Mouse (Mus musculus): ENCODE measurements at regions not wholly inside any gene's neighbourhood (a gene's known extent, or its start where the extent isn't known, plus 50 kb on each side); places are given as distances from the start of the nearest gene placed in this dataset.

DNA sequence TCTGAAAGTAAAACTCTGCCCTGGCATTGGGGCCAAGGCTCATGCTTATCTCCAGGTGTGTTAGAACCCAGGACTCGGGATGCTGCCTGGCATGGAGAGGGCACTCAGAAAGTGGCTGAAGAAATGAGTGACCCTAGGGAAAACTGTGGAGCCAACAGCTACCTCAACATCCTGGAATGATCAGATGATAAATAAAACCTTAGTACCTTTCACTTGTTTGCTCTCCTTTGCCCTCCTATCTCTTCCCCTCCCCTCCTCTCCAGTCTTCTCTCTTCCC is 240.9 kb upstream of the Xylt1 start:
- 0 out of 2 replicates have a peak, but pooled peaks have one; percentile 17 for ATAC-seq
- H3K27ac ChIP-seq (ENCODE audit: low read length) = peak overlapping the region; percentile 5; the same call in 1 of the 2 replicates
- H3K9me3 ChIP-seq (replicated peaks; ENCODE audit: control insufficient read depth, low read length, poor library complexity, severe bottlenecking) = no peaks in the 10 kb centered on the region
- no peak overlapping the region for H3K4me2 ChIP-seq (ENCODE audit: low read length)
- H3K9ac ChIP-seq (ENCODE audit: low read depth, low read length) = no peak overlapping the region
- no peaks in the 10 kb centered on the region for H3K36me3 ChIP-seq (ENCODE audit: control insufficient read depth, insufficient read depth, low read length)
- 5% methylated on average over 1 of the region's 1 CpGs for WGBS
- H3K27me3 ChIP-seq (ENCODE audit: control insufficient read depth, insufficient read depth, low read depth, low read length) = no peaks in the 10 kb centered on the region
- no peak overlapping the region for H3K4me3 ChIP-seq (ENCODE audit: low read depth, low read length)
- peaks cover 19% of the 10 kb centered on the region for H3K4me1 ChIP-seq (ENCODE audit: control insufficient read depth, insufficient read depth, low read length)

DNA sequence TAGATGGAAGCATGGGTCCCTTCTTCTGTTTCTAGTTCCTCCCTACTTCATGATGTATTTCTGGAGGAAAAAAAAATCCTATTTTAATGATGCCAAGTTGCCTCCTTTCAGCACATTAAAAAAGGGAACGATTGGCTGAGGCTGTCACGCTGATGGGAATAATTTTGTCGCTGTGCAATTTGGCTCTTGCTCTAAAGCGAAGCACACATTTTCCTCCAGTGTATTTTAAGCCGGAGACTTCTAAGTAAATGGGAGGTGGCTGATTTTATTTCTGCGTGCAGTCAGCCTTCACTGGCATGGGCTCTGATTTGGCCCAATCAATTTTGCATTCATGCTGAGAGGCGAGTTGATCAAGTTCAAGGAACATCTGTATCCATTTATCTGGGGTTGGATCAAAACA is 234.0 kb upstream of the Xylt1 start:
- Histone ChIP-seq H3K4me2 (ENCODE audit: low read length) (no peak overlapping the region), H3K36me3 (ENCODE audit: control insufficient read depth, insufficient read depth, low read length) (no peaks in the 10 kb centered on the region), H3K4me1 (ENCODE audit: control insufficient read depth, insufficient read depth, low read length) (no peaks in the 10 kb centered on the region; the same call in 1 of the 2 replicates), H3K9ac (ENCODE audit: low read depth, low read length) (no peak overlapping the region), H3K27ac (ENCODE audit: low read length) (no peak overlapping the region), H3K9me3 (replicated peaks; ENCODE audit: control insufficient read depth, low read length, poor library complexity, severe bottlenecking) (no peaks in the 10 kb centered on the region), H3K4me3 (ENCODE audit: low read depth, low read length) (no peak overlapping the region), H3K27me3 (ENCODE audit: control insufficient read depth, insufficient read depth, low read depth, low read length) (no peaks in the 10 kb centered on the region)
- 76% methylated on average over 7 of the region's 7 CpGs for WGBS
- ATAC-seq = no peak

DNA sequence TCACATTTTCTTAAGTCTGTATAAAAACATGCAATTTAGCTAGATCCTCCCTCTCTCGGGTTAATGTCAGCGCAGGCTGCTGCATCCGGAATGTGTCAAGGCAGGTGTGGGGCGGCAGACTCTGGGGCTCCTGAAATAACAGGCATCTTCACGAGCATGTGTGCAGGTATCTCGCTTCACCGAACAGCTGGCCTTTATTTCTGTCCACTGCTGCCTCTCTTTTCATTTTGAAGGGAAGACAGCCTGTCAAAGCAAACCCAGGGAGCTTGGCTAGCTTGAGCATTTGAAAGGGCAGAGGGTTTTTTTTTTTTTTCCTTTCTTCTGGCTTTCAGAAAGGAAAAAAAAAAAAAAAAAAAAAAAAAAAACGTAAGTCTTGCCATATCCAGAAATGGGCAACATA is 230.4 kb upstream of the Xylt1 start:
- H3K9ac ChIP-seq (ENCODE audit: low read depth, low read length) = no peak overlapping the region
- H3K27ac ChIP-seq (ENCODE audit: low read length) = no peak overlapping the region
- H3K36me3 ChIP-seq (ENCODE audit: control insufficient read depth, insufficient read depth, low read length) = no peaks in the 10 kb centered on the region
- no peak overlapping the region for H3K4me3 ChIP-seq (ENCODE audit: low read depth, low read length)
- ATAC-seq = no peak
- H3K9me3 ChIP-seq (replicated peaks; ENCODE audit: control insufficient read depth, low read length, poor library complexity, severe bottlenecking) = no peaks in the 10 kb centered on the region
- H3K27me3 ChIP-seq (ENCODE audit: control insufficient read depth, insufficient read depth, low read depth, low read length) = no peaks in the 10 kb centered on the region
- H3K4me2 ChIP-seq (ENCODE audit: low read length) = no peak overlapping the region
- 47% methylated on average over 8 of the region's 8 CpGs for WGBS
- no peaks in the 10 kb centered on the region; the same call in 1 of the 2 replicates for H3K4me1 ChIP-seq (ENCODE audit: control insufficient read depth, insufficient read depth, low read length)

GRCm38 (mm10) chr7:117153826-117154550 is 226.8 kb upstream of the Xylt1 start:
- no peak overlapping the region for H3K4me2 ChIP-seq (ENCODE audit: low read length)
- no peak overlapping the region for H3K27ac ChIP-seq (ENCODE audit: low read length)

GRCm38 (mm10) chr7:117161193-117161908 is 219.4 kb upstream of the Xylt1 start:
- Histone ChIP-seq H3K9ac (ENCODE audit: low read depth, low read length) (no peak overlapping the region), H3K9me3 (replicated peaks; ENCODE audit: control insufficient read depth, low read length, poor library complexity, severe bottlenecking) (no peaks in the 10 kb centered on the region), H3K27me3 (ENCODE audit: control insufficient read depth, insufficient read depth, low read depth, low read length) (no peaks in the 10 kb centered on the region), H3K36me3 (ENCODE audit: control insufficient read depth, insufficient read depth, low read length) (no peaks in the 10 kb centered on the region), H3K4me2 (ENCODE audit: low read length) (no peak overlapping the region), H3K4me1 (ENCODE audit: control insufficient read depth, insufficient read depth, low read length) (no peaks in the 10 kb centered on the region), H3K4me3 (ENCODE audit: low read depth, low read length) (no peak overlapping the region), H3K27ac (ENCODE audit: low read length) (no peak overlapping the region)
- 57% methylated on average over 3 of the region's 3 CpGs for WGBS
- no peak for ATAC-seq

More at GRCm38 (mm10) chr7:117153826-117154550, 226.8 kb upstream of the Xylt1 start:
- Histone ChIP-seq H3K36me3 (ENCODE audit: control insufficient read depth, insufficient read depth, low read length) (no peaks in the 10 kb centered on the region), H3K4me1 (ENCODE audit: control insufficient read depth, insufficient read depth, low read length) (no peaks in the 10 kb centered on the region), H3K9ac (ENCODE audit: low read depth, low read length) (no peak overlapping the region), H3K4me3 (ENCODE audit: low read depth, low read length) (no peak overlapping the region), H3K27me3 (ENCODE audit: control insufficient read depth, insufficient read depth, low read depth, low read length) (no peaks in the 10 kb centered on the region), H3K9me3 (replicated peaks; ENCODE audit: control insufficient read depth, low read length, poor library complexity, severe bottlenecking) (no peaks in the 10 kb centered on the region)
- no peak for ATAC-seq
- WGBS = 77% methylated on average over 5 of the region's 5 CpGs

GRCm38 (mm10) chr7:117174811-117175422 is 205.9 kb upstream of the Xylt1 start:
- Histone ChIP-seq H3K27ac (ENCODE audit: low read length) (no peak overlapping the region), H3K36me3 (ENCODE audit: control insufficient read depth, insufficient read depth, low read length) (no peaks in the 10 kb centered on the region), H3K4me2 (ENCODE audit: low read length) (no peak overlapping the region), H3K4me1 (ENCODE audit: control insufficient read depth, insufficient read depth, low read length) (no peaks in the 10 kb centered on the region), H3K9ac (ENCODE audit: low read depth, low read length) (no peak overlapping the region), H3K4me3 (ENCODE audit: low read depth, low read length) (no peak overlapping the region), H3K9me3 (replicated peaks; ENCODE audit: control insufficient read depth, low read length, poor library complexity, severe bottlenecking) (no peaks in the 10 kb centered on the region), H3K27me3 (ENCODE audit: control insufficient read depth, insufficient read depth, low read depth, low read length) (no peaks in the 10 kb centered on the region)
- WGBS = 94% methylated on average over 8 of the region's 8 CpGs
- no peak for ATAC-seq

- H3K27me3 ChIP-seq (ENCODE audit: control insufficient read depth, insufficient read depth, low read depth, low read length) = no peaks in the 10 kb centered on the region
- no peak overlapping the region for H3K4me2 ChIP-seq (ENCODE audit: low read length)
- no peak overlapping the region for H3K27ac ChIP-seq (ENCODE audit: low read length)
- H3K4me1 ChIP-seq (ENCODE audit: control insufficient read depth, insufficient read depth, low read length) = no peaks in the 10 kb centered on the region
- no peak overlapping the region for H3K9ac ChIP-seq (ENCODE audit: low read depth, low read length)
- no peak for ATAC-seq
- no peaks in the 10 kb centered on the region for H3K36me3 ChIP-seq (ENCODE audit: control insufficient read depth, insufficient read depth, low read length)
- WGBS = 59% methylated on average over 1 of the region's 1 CpGs
- H3K9me3 ChIP-seq (replicated peaks; ENCODE audit: control insufficient read depth, low read length, poor library complexity, severe bottlenecking) = no peaks in the 10 kb centered on the region
- no peak overlapping the region for H3K4me3 ChIP-seq (ENCODE audit: low read depth, low read length)
These were observed 196.8 kb upstream of the Xylt1 start for GRCm38 (mm10) chr7:117184011-117184410.

- no peaks in the 10 kb centered on the region for H3K9me3 ChIP-seq (replicated peaks; ENCODE audit: control insufficient read depth, low read length, poor library complexity, severe bottlenecking)
- H3K9ac ChIP-seq (ENCODE audit: low read depth, low read length) = no peak overlapping the region
- no peak overlapping the region for H3K4me3 ChIP-seq (ENCODE audit: low read depth, low read length)
- H3K27ac ChIP-seq (ENCODE audit: low read length) = no peak overlapping the region
- H3K4me1 ChIP-seq (ENCODE audit: control insufficient read depth, insufficient read depth, low read length) = no peaks in the 10 kb centered on the region
- ATAC-seq = no peak
- no peak overlapping the region for H3K4me2 ChIP-seq (ENCODE audit: low read length)
- no peaks in the 10 kb centered on the region for H3K36me3 ChIP-seq (ENCODE audit: control insufficient read depth, insufficient read depth, low read length)
- 97% methylated on average over 1 of the region's 1 CpGs for WGBS
- H3K27me3 ChIP-seq (ENCODE audit: control insufficient read depth, insufficient read depth, low read depth, low read length) = no peaks in the 10 kb centered on the region
These were observed 194.9 kb upstream of the Xylt1 start for GRCm38 (mm10) chr7:117185891-117186290.

GRCm38 (mm10) chr7:117196611-117197010 is 184.2 kb upstream of the Xylt1 start:
- no peaks in the 10 kb centered on the region for H3K9me3 ChIP-seq (replicated peaks; ENCODE audit: control insufficient read depth, low read length, poor library complexity, severe bottlenecking)
- ATAC-seq = no peak
- H3K4me3 ChIP-seq (ENCODE audit: low read depth, low read length) = no peak overlapping the region
- no peak overlapping the region for H3K27ac ChIP-seq (ENCODE audit: low read length)
- H3K4me2 ChIP-seq (ENCODE audit: low read length) = no peak overlapping the region
- H3K4me1 ChIP-seq (ENCODE audit: control insufficient read depth, insufficient read depth, low read length) = no peaks in the 10 kb centered on the region
- H3K9ac ChIP-seq (ENCODE audit: low read depth, low read length) = no peak overlapping the region
- WGBS = 85% methylated on average over 3 of the region's 3 CpGs
- no peaks in the 10 kb centered on the region for H3K27me3 ChIP-seq (ENCODE audit: control insufficient read depth, insufficient read depth, low read depth, low read length)
- H3K36me3 ChIP-seq (ENCODE audit: control insufficient read depth, insufficient read depth, low read length) = no peaks in the 10 kb centered on the region
